Mouse (Mus musculus): Measurements from ENCODE around the gene Fgd2. TPM values are rescaled to one million over a fixed set of nuclear protein-coding genes. Genes with fewer than 3 reads are reported as not detected.

Fgd2 gene
- total and polyA plus RNA-seq, 2 experiments, result 7.6 to 8.8 TPM

DNA sequence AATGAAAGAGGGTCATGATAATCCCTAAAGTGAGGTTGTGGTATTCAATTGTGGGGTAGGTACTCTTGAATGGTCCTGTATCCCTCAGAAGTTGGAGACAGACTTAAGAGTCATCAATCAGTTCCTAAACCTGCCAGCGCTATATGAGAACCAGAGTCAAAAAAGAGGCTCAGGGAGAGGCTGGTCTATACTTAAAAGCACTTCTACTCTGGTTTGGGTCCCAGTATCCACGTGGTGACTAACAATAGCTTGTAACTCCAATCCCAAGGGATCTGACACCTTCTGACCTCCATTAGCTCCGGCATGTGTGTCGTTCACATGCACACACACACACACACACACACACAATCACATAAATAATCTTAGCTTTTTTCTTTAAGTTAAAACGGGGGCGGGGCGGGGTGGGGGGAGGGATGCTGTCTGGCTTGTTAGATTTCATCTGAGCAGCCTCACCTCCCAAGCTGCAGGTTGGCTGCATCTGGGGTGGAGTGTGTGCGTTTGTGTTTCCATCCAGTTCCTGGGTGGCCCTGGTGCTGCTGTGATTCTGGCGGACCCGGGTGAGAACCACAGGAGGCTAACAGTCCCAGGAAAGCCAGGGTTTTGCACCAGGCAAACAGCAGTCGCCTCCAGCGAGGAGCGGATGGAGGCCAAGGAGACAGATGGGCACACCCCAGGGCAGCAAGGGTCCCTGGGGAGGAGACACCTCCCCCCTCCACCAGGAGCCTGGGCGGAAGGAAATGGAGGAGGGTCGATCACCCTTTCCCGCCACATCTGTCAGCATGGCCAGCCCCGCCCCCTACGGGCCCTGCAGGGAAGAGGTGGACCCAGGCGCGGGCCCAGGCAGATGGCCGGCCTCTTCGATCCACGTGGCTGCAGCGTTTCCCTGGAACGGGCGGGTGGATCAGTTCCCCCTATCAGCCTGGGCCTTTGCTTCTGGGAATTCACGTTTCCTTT lies 37.0 kb downstream of the Fgd2 start:
- H3K36me3 ChIP-seq (ENCODE audit: control insufficient read depth, insufficient read depth, low read length), result no peaks in the 10 kb centered on the region
- H3K9ac ChIP-seq (ENCODE audit: low read depth, low read length), result peak overlapping the region; percentile 44
- peak overlapping the region; percentile 44; the same call in 1 of the 2 replicates for H3K4me3 ChIP-seq (ENCODE audit: insufficient read depth, low read depth, low read length)
- peak; percentile 70 for DNase-seq (ENCODE audit: extremely low read depth, low read depth, low spot score)
- H3K79me2 ChIP-seq (ENCODE audit: control insufficient read depth, insufficient read depth, low read length), result no peaks in the 10 kb centered on the region
- H3K4me1 ChIP-seq (ENCODE audit: control insufficient read depth, insufficient read depth, low read length), result peaks cover 24% of the 10 kb centered on the region
- WGBS, result 6% methylated on average over 27 of the region's 27 CpGs
- no peak for TF ChIP-seq CTCF (IDR thresholded peaks at IDR 0.05; ENCODE audit: low read depth, low read length)
- TF ChIP-seq POLR2A (IDR thresholded peaks at IDR 0.05; ENCODE audit: extremely low read depth, insufficient read depth, low read length), result no peak
- peak overlapping the region; percentile 80 for H3K27ac ChIP-seq (replicated peaks; ENCODE audit: insufficient read depth, low read depth, low read length)
- no peaks in the 10 kb centered on the region for H3K27me3 ChIP-seq (ENCODE audit: control insufficient read depth, insufficient read depth, low read length)

DNA sequence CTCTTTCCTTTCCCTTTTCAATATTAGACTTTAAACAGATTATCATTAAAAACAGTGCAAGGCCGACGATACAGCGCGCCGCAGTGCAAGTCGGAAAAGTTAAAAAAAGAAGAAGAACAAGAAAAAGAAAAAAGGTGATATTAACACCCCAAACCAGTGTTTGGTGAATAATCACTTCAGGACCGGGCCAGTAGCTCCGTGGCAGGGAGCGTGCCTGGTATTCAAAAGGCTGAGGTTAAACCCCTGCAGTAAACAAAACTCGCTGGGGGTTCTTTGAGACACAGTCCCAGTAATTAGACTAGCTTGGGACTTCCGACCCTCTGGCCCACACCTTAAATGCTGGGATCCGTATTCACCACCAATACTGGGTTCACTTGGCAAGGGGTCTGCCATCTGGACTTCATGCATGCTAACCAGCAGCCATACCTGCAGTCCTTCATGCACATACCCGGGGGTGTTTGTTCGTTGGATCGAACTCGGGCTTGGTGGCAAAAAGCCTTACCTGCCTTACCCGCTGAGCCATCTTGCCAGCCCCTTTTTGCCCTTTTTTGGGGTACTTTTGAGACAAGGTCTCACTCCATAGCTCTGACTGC lies 37.8 kb downstream of the Fgd2 start:
- Histone ChIP-seq H3K4me1 (ENCODE audit: control insufficient read depth, insufficient read depth, low read length) (peaks cover 24% of the 10 kb centered on the region), H3K79me2 (ENCODE audit: control insufficient read depth, insufficient read depth, low read length) (no peaks in the 10 kb centered on the region), H3K27ac (replicated peaks; ENCODE audit: insufficient read depth, low read depth, low read length) (peak overlapping the region; percentile 80), H3K36me3 (ENCODE audit: control insufficient read depth, insufficient read depth, low read length) (no peaks in the 10 kb centered on the region), H3K9ac (ENCODE audit: low read depth, low read length) (peak overlapping the region; percentile 41), H3K4me3 (ENCODE audit: insufficient read depth, low read depth, low read length) (no peak overlapping the region), H3K27me3 (ENCODE audit: control insufficient read depth, insufficient read depth, low read length) (no peaks in the 10 kb centered on the region)
- TF ChIP-seq CTCF (IDR thresholded peaks at IDR 0.05; ENCODE audit: low read depth, low read length), result no peak
- TF ChIP-seq POLR2A (IDR thresholded peaks at IDR 0.05; ENCODE audit: extremely low read depth, insufficient read depth, low read length), result no peak
- 8% methylated on average over 17 of the region's 17 CpGs for WGBS
- no peak for DNase-seq (ENCODE audit: extremely low read depth, low read depth, low spot score)

DNA sequence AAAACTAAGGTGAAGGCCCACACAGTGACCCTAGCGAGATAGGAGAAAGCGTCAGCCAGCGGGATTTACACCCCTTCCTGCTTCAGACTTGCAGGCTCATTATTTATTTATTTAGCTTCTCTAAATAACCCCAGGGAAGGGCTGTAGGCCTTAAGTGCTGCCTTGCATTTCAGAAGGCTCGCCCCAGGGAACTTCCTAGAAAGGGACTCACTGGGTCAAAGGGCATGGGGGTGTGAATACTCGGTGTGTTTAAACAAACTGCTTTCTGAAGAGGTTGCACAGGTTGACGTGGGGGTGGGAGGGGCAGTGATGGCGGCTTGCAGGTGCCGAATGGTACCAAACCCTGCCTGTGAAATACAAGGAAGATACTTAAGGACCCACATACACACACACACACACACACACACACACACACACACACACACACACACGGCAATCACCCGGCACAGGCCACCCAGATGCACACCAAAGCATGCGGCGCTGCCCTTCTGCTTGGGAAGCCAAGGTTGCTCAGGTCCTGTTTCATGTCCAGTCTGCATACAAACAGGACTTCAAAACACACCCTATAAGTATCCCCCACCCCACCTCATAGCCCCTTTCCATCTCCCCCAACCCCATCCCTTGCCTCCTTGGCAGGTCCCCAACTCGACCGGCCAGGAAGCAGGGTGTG lies 38.7 kb downstream of the Fgd2 start:
- peak; percentile 79 for DNase-seq (ENCODE audit: extremely low read depth, low read depth, low spot score)
- Histone ChIP-seq H3K27me3 (ENCODE audit: control insufficient read depth, insufficient read depth, low read length) (no peaks in the 10 kb centered on the region), H3K79me2 (ENCODE audit: control insufficient read depth, insufficient read depth, low read length) (no peaks in the 10 kb centered on the region), H3K36me3 (ENCODE audit: control insufficient read depth, insufficient read depth, low read length) (no peaks in the 10 kb centered on the region), H3K27ac (replicated peaks; ENCODE audit: insufficient read depth, low read depth, low read length) (peak overlapping the region; percentile 80), H3K9ac (ENCODE audit: low read depth, low read length) (no peak overlapping the region), H3K4me1 (ENCODE audit: control insufficient read depth, insufficient read depth, low read length) (peaks cover 24% of the 10 kb centered on the region), H3K4me3 (ENCODE audit: insufficient read depth, low read depth, low read length) (no peak overlapping the region)
- 40% methylated on average over 14 of the region's 14 CpGs for WGBS
- TF ChIP-seq CTCF (IDR thresholded peaks at IDR 0.05; ENCODE audit: low read depth, low read length), result no peak
- TF ChIP-seq POLR2A (IDR thresholded peaks at IDR 0.05; ENCODE audit: extremely low read depth, insufficient read depth, low read length), result no peak

DNA sequence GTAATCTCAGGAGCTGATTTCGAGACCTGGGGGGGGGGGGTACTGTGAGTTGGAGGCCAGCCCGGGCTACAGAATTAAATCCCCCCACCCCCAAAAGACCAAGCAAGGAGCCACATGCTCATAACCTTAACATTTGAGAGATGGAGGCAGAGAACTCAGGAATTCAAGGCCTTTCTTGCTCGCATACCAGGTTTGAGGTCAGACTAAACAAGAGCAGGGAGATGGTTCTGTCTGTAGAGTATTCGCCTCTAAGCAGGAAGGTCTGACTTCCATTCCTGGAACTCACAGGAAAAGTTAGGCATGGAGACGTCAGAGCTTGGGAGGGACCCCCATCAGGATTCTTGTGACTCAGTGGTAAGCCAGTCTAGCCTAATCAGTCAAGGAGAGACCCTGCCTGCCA lies 39.3 kb downstream of the Fgd2 start:
- no peak for DNase-seq (ENCODE audit: extremely low read depth, low read depth, low spot score)
- Histone ChIP-seq H3K27ac (replicated peaks; ENCODE audit: insufficient read depth, low read depth, low read length) (no peak overlapping the region), H3K4me1 (ENCODE audit: control insufficient read depth, insufficient read depth, low read length) (peaks cover 24% of the 10 kb centered on the region)

GRCm38 (mm10) chr17:29401741-29402268 lies 41.1 kb downstream of the Fgd2 start:
- Histone ChIP-seq H3K27ac (replicated peaks; ENCODE audit: insufficient read depth, low read depth, low read length) (no peak overlapping the region), H3K9ac (ENCODE audit: low read depth, low read length) (no peak overlapping the region), H3K79me2 (ENCODE audit: control insufficient read depth, insufficient read depth, low read length) (no peaks in the 10 kb centered on the region), H3K4me3 (ENCODE audit: insufficient read depth, low read depth, low read length) (no peak overlapping the region), H3K27me3 (ENCODE audit: control insufficient read depth, insufficient read depth, low read length) (no peaks in the 10 kb centered on the region), H3K4me1 (ENCODE audit: control insufficient read depth, insufficient read depth, low read length) (peaks cover 17% of the 10 kb centered on the region), H3K36me3 (ENCODE audit: control insufficient read depth, insufficient read depth, low read length) (no peaks in the 10 kb centered on the region)
- 94% methylated on average over 15 of the region's 15 CpGs for WGBS
- no peak for TF ChIP-seq CTCF (IDR thresholded peaks at IDR 0.05; ENCODE audit: low read depth, low read length)
- TF ChIP-seq POLR2A (IDR thresholded peaks at IDR 0.05; ENCODE audit: extremely low read depth, insufficient read depth, low read length), result no peak
- no peak for DNase-seq (ENCODE audit: extremely low read depth, low read depth, low spot score)

More for the DNA sequence above, 39.3 kb downstream of the Fgd2 start:
- TF ChIP-seq CTCF (IDR thresholded peaks at IDR 0.05; ENCODE audit: low read depth, low read length), result no peak
- TF ChIP-seq POLR2A (IDR thresholded peaks at IDR 0.05; ENCODE audit: extremely low read depth, insufficient read depth, low read length), result no peak
- Histone ChIP-seq H3K9ac (ENCODE audit: low read depth, low read length) (no peak overlapping the region), H3K27me3 (ENCODE audit: control insufficient read depth, insufficient read depth, low read length) (no peaks in the 10 kb centered on the region), H3K79me2 (ENCODE audit: control insufficient read depth, insufficient read depth, low read length) (no peaks in the 10 kb centered on the region), H3K36me3 (ENCODE audit: control insufficient read depth, insufficient read depth, low read length) (no peaks in the 10 kb centered on the region), H3K4me3 (ENCODE audit: insufficient read depth, low read depth, low read length) (no peak overlapping the region)
- 84% methylated on average over 5 of the region's 5 CpGs for WGBS

Data from liver, adult 2 months (tissue).